Mouse (Mus musculus) kidney, adult 2 months (tissue): ENCODE results near the gene Rpl19.

Source experiments
- CTCF ChIP-seq: fragments of 200-500 bp; conservative IDR thresholded peaks from 2 replicates; pipeline ENCODE4 v1.5.1; 2011; ENCODE audit warnings: low read depth, mild to moderate bottlenecking, control low read depth, low read length, moderate library complexity, mixed read lengths; ENCODE audit not compliant: insufficient read depth, insufficient read length
- POLR2A ChIP-seq: fragments of 200-500 bp; IDR thresholded peaks from one replicate; pipeline ENCODE4 v1.6.1; 2011; ENCODE audit warnings: low read depth, low read length, control low read depth

- TF ChIP-seq CTCF (no peak), POLR2A (no peak)
These were observed 43.8 kb upstream of the Rpl19 start for GRCm38 (mm10) chr11:97982721-97983120.
